Mouse (Mus musculus): Measurements from ENCODE around the gene Thap8. TPM values are rescaled to one million over a fixed set of nuclear protein-coding genes. Genes with fewer than 3 reads are reported as not detected.
"Not testable (repeated sequence)": the region's sequence is repeated elsewhere in the genome, so short reads cannot be mapped to it uniquely, and the experiment has no call there.

Thap8 gene
- 0.21 and 0.68 TPM in 2 replicates for polyA plus RNA-seq (2015; fragmentation: Nextera tagmentation; extraction: Ambion mirVana)

DNA sequence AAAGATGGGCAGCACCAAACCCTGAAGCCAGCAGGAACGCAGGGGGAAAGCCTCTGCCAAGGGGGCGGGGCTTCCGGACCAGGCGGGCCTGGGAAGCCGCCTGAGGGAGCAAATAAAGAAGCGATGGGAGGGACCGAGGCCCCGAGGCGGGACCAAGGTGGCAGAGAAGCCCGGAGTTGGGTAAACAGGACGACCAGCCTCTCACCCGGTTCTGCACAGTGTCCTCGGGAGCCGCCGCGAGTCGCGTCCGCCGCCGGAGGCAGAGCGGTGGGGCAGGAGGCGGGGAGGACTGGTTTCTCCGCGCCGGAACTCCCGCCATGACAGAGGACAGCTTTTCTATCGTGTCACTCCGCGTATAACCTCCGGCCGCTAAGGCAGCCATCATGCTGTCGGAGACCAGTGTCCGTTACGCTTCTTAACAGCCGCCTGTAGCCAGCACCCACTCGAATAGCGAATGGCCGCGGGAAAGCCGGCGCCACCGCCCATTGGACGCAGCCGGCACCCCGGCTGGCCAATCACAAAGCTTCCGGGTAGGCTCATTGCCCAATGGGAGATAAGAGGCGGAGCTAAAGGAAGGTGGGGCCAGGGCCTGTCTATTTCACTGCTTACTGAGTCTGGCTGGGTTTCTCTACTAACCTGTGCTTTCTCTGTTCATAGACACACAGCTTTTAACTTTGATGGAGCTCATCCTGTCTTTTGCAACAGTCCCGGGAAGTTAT lies at the start of gene Thap8, which contains the start of gene Wdr62:
Gene Thap8, plus strand, starts transcription at position 144 of the 719 bp plus-strand sequence.
Gene Wdr62, minus strand, starts transcription at position 469 of the 719 bp plus-strand sequence.
- WGBS = under 1% methylated on average over 49 of the region's 49 CpGs
- Histone ChIP-seq H3K36me3 (ENCODE audit: poor library complexity, severe bottlenecking) (no peaks in the 10 kb centered on the region), H3K27me3 (no peaks in the 10 kb centered on the region), H3K9me3 (replicated peaks) (no peaks in the 10 kb centered on the region), H3K27ac (peak within 1 kb of the TSS; percentile 96), H3K4me1 (peaks cover 15% of the 10 kb centered on the region), H3K4me2 (peak within 1 kb of the TSS; percentile 74), H3K9ac (peak within 1 kb of the TSS; percentile 68), H3K4me3 (peak within 1 kb of the TSS; percentile 84)
- ATAC-seq = peak; percentile 97

DNA sequence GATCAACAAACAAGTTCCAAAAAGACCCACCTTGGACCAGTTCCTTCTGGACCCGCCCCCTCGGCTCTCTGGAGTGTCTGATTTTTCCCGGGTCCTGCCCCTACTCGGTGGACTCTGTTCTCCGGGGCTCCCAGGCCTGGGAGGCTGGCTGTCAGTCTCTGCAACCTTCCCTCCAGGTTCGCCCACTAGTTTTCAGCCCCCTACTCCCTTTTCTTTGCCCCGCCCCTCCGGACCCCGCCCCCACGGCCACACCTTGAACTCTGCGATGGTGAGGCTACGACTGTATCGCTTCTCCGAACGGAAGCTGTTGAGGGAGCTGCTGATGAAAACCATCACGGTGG lies 48.6 kb upstream of the Thap8 start:
- peak overlapping the region; percentile 80 for H3K9ac ChIP-seq
- H3K4me1 ChIP-seq = peaks cover 20% of the 10 kb centered on the region
- peak overlapping the region; percentile 57 for H3K27ac ChIP-seq
- no peaks in the 10 kb centered on the region for H3K27me3 ChIP-seq
- peak overlapping the region; percentile 77 for H3K4me3 ChIP-seq
- under 1% methylated on average over 16 of the region's 16 CpGs for WGBS
- H3K36me3 ChIP-seq (ENCODE audit: poor library complexity, severe bottlenecking) = peaks cover 50% of the 10 kb centered on the region
- no peak for ATAC-seq
- peak overlapping the region; percentile 79 for H3K4me2 ChIP-seq
- H3K9me3 ChIP-seq (replicated peaks) = no peaks in the 10 kb centered on the region

DNA sequence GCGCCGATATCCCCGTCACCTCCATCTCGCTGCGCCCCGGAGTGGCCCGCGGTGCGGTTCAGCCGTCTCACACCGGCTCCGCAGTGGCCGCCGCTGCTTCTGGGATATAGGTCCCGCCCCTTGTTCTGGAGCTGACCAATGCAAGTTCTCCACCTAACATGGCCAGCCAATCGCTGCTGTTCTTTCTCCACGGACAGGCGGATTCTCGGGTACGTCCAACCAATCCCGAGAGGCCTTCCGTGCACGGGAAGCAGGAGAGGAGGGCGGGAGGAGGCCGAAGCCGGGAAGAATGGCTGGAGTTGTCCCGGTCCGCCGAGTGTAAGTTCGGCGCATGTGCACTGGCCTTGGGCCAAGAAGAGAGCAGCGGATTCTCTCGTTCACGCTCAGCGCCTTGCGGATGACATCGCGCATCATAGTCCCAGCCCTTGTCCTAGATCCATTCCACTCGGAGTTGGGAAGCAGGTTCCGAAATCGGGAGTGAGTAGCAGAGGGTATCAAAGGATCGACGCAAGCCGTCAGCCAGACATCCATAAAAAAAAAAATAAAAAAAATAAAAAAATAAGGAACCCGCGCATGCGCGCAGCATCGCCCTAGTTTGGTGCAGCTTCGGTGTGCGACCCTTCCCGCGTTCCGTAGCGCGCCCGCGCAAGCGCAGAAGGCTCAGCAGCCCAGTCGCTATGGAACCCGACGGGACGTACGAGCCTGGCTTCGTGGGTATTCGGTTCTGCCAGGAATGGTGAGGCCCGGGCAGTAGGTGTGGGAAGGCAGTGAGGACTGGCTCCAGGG lies 48.0 kb upstream of the Thap8 start, which contains the start of the genes Polr2i and Tbcb:
Gene Polr2i, plus strand, starts transcription at position 280 of the 786 bp plus-strand sequence.
Gene Tbcb, minus strand, starts transcription at position 604 of the 786 bp plus-strand sequence.
- Histone ChIP-seq H3K4me2 (peak within 1 kb of the TSS; percentile 79), H3K27ac (peak within 1 kb of the TSS; percentile 97), H3K4me1 (peaks cover 20% of the 10 kb centered on the region), H3K9ac (peak within 1 kb of the TSS; percentile 80), H3K36me3 (ENCODE audit: poor library complexity, severe bottlenecking) (peaks cover 45% of the 10 kb centered on the region), H3K27me3 (no peaks in the 10 kb centered on the region), H3K4me3 (peak within 1 kb of the TSS; percentile 77), H3K9me3 (replicated peaks) (no peaks in the 10 kb centered on the region)
- ATAC-seq = peak; percentile 97
- WGBS = under 1% methylated on average over 67 of the region's 67 CpGs

DNA sequence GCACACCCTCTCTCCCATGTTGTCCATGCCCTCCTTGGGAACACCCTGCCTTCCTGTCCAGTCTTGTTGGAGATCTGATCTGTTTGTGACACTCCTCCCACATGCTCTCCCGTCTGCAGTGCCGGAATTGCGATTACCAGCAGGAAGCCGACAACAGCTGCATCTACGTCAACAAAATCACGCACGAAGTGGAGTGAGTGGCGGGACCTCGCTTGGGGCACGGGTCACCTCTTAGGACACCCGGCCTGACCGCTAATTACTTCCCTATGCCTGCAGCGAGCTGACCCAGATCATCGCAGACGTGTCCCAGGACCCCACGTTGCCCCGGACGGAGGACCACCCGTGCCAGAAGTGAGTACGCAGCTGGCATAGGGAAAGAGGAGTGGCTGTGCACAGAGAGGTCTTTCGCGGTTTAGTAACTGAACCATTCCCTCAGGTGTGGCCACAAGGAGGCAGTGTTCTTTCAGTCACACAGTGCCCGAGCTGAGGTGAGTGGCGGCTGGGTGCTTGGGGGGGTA lies 47.2 kb upstream of the Thap8 start:
- peak; percentile 0 for ATAC-seq
- Histone ChIP-seq H3K27me3 (no peaks in the 10 kb centered on the region), H3K27ac (peak overlapping the region; percentile 97), H3K4me2 (peak overlapping the region; percentile 79), H3K4me3 (peak overlapping the region; percentile 77), H3K9me3 (replicated peaks) (no peaks in the 10 kb centered on the region), H3K36me3 (ENCODE audit: poor library complexity, severe bottlenecking) (peaks cover 36% of the 10 kb centered on the region), H3K9ac (peak overlapping the region; percentile 80), H3K4me1 (peaks cover 20% of the 10 kb centered on the region)
- WGBS = 4% methylated on average over 24 of the region's 24 CpGs

DNA sequence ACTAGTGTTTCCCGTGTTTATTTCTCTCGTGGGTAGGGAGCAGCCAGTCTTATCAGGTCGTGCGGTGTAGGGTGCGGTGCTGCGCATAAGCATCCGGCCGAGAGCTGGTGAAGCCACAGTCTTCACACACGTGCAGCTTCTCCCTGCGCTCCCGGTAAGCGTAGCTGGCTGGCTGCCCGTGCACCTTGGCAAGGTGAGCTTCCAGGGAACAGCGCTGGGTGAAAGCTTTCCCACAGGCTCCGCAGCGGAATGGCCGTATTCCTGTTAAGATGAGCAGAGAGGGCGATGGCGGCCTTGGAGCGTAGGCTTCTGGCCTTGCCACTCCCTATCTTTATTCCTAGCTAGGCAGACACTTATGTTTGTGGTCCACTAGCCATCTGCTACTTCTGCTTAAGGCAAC lies 46.5 kb upstream of the Thap8 start:
- Histone ChIP-seq H3K36me3 (ENCODE audit: poor library complexity, severe bottlenecking) (peaks cover 29% of the 10 kb centered on the region), H3K4me2 (peak overlapping the region; percentile 79; the same call in 1 of the 2 replicates), H3K4me3 (peak overlapping the region; percentile 77), H3K27ac (no peak overlapping the region), H3K9ac (no peak overlapping the region), H3K27me3 (no peaks in the 10 kb centered on the region), H3K4me1 (peaks cover 20% of the 10 kb centered on the region), H3K9me3 (replicated peaks) (no peaks in the 10 kb centered on the region)
- ATAC-seq = no peak
- WGBS = 92% methylated on average over 20 of the region's 20 CpGs

DNA sequence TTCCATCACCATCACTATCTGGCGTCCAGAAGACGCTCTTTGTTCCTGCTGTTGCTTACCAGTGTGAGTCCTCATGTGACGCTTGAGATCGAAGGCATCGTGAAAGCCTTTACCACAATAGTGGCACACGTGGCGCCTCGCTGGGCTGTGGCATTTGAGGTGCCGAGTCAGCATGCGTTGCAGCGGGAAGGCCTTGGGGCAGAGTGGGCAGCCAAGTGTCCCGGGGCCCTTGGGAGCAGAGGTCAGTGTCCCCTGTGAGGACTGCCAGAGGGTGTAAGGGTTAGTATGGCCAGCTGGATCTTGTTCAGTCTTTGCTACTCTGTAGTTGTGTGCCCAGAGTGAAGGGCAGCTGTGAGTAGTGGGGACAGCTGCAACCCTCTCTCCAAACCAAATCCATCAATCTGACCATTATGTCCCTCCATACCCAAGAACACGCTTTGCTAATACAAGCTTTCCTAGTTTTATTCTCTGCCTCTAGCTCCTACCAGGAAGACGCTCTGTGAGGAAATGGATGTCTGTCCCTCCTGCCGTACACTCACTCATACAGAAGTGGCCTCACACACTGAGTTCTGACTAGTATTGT lies 45.5 kb upstream of the Thap8 start:
- H3K4me1 ChIP-seq = peaks cover 20% of the 10 kb centered on the region
- no peaks in the 10 kb centered on the region for H3K27me3 ChIP-seq
- no peak overlapping the region for H3K9ac ChIP-seq
- H3K36me3 ChIP-seq (ENCODE audit: poor library complexity, severe bottlenecking) = peaks cover 29% of the 10 kb centered on the region
- no peaks in the 10 kb centered on the region for H3K9me3 ChIP-seq (replicated peaks)
- 95% methylated on average over 15 of the region's 15 CpGs for WGBS
- H3K4me3 ChIP-seq = no peak overlapping the region
- H3K4me2 ChIP-seq = no peak overlapping the region
- no peak overlapping the region for H3K27ac ChIP-seq
- no peak for ATAC-seq

DNA sequence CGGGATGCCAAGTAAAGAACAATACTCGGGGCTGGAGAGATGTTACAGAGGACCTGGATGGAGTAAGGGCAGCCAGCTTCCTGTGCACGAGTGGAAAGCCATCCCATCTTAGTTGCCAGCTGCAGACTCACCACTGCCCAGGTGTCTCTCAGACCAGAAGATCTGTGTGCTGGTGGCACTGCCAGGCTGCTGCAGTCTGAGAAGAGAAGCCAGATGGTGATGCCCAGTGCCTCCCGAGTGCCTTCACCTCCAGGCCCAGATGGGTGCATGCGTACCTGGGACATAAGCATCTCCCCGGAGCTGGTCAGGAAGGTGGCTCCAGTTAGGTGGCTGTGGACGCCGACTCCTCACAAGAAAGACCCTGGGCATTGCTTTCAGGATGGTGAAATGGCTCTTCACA lies 44.8 kb upstream of the Thap8 start:
- Histone ChIP-seq H3K36me3 (ENCODE audit: poor library complexity, severe bottlenecking) (peaks cover 32% of the 10 kb centered on the region), H3K9me3 (replicated peaks) (no peaks in the 10 kb centered on the region), H3K9ac (no peak overlapping the region), H3K4me1 (peaks cover 20% of the 10 kb centered on the region), H3K27me3 (no peaks in the 10 kb centered on the region), H3K4me3 (no peak overlapping the region), H3K27ac (no peak overlapping the region), H3K4me2 (no peak overlapping the region)
- 91% methylated on average over 8 of the region's 8 CpGs for WGBS
- ATAC-seq = no peak

DNA sequence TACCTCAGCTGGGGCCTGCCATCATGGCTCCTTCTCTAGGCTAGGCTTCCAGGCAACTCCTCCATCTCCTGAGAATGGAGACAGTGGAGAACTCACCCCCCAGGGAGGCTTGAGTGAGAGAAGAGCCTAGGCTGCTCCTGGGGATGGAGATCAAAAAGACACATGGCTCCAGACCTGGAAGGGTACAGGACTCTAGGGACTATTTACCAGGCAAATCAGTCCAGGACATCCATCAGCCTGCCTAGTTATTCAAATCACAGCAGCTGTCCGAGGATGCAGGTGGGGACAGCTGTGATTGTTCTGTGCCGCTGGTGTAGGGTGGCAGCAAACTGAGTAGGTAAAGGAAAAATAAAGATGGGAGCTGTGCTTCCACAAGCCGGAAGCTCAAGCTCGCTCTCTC lies 44.3 kb upstream of the Thap8 start, which contains the start of gene Ovol3:
Gene Ovol3, minus strand, starts transcription at position 101 of the 400 bp plus-strand sequence.
- no peak within 1 kb of the TSS for H3K27ac ChIP-seq
- ATAC-seq = no peak
- H3K36me3 ChIP-seq (ENCODE audit: poor library complexity, severe bottlenecking) = peaks cover 36% of the 10 kb centered on the region
- no peak within 1 kb of the TSS for H3K4me3 ChIP-seq
- H3K4me2 ChIP-seq = no peak within 1 kb of the TSS
- H3K9ac ChIP-seq = no peak within 1 kb of the TSS
- no peaks in the 10 kb centered on the region for H3K27me3 ChIP-seq
- H3K9me3 ChIP-seq (replicated peaks) = no peaks in the 10 kb centered on the region
- 86% methylated on average over 4 of the region's 4 CpGs for WGBS
- peaks cover 17% of the 10 kb centered on the region for H3K4me1 ChIP-seq

DNA sequence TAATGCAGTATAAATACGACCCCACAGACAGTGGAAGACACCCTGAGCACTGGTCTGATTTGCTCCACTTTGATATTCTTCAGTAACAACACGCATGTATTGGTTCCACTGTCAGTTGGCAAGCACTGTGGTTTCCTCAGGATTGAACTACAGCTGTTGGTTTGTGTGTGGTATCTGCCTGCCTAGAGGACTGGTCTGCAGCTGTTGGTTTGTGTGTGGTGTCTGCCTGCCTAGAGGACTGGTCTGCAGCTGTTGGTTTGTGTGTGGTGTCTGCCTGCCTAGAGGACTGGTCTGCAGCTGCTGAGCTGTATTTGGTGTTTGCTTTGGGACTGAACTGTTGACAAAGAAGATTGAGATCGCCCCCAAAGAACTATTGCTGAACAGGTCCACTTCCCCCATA lies 42.5 kb upstream of the Thap8 start:
- H3K9me3 ChIP-seq (replicated peaks); H3K4me2 ChIP-seq; H3K27ac ChIP-seq; H3K4me3 ChIP-seq; H3K27me3 ChIP-seq; H3K9ac ChIP-seq; ATAC-seq: not testable (repeated sequence)
- 86% methylated on average over 3 of the region's 3 CpGs for WGBS
- peaks cover 11% of the 10 kb centered on the region for H3K4me1 ChIP-seq
- H3K36me3 ChIP-seq (ENCODE audit: poor library complexity, severe bottlenecking) = peaks cover 54% of the 10 kb centered on the region

DNA sequence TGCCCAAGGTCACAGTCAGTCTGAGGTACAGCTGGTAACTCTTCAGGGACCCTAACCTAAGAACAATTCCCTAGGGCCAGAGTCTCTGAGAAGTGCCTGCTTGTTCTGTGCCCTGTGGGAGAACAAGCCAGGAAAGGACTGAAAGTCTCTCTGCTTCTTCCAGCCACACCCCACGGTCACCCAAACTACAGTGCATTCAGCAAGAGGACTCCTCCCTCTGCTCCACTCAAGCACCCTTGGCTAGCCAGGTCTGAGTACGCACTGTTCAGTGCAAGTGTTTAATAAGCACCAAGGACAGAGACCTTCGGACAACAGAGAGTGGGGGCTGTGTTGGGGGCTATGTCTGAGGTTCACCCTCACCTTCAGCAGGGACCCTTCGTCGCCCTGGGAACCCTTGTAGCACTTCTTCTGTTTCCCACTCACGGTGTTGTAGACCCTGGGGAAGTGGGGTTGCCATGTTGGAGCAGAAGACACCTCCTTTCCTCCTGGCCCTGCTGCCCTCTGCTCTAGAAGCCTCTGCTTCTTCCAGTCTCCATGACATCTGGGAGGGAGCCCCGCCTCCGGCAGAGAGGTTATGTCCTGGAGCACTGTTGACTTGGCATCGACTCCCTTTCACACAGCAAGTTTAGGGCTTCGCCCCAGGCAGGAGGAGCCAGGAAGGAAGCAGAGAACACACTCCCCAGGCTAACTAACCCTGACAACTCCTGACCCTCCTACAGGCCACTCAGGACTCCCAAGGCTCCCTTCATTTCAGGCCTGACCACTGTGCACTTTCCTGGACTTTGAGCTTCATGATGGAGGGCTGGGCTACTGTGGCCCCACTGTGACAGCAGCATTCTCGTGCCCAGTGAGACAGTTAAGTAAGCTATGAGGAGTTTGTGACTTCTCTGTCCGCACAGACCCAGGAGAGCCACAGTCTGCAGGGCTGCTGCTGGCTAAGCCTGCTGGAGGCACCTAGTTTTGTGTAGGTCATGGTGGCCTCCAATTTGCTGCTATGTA lies 27.6 kb upstream of the Thap8 start:
- Histone ChIP-seq H3K4me2 (no peak overlapping the region), H3K4me1 (no peaks in the 10 kb centered on the region), H3K27me3 (no peaks in the 10 kb centered on the region), H3K36me3 (ENCODE audit: poor library complexity, severe bottlenecking) (peaks cover 71% of the 10 kb centered on the region), H3K9me3 (replicated peaks) (no peaks in the 10 kb centered on the region), H3K4me3 (no peak overlapping the region), H3K9ac (no peak overlapping the region), H3K27ac (no peak overlapping the region)
- ATAC-seq = no peak
- WGBS = 92% methylated on average over 12 of the region's 12 CpGs

DNA sequence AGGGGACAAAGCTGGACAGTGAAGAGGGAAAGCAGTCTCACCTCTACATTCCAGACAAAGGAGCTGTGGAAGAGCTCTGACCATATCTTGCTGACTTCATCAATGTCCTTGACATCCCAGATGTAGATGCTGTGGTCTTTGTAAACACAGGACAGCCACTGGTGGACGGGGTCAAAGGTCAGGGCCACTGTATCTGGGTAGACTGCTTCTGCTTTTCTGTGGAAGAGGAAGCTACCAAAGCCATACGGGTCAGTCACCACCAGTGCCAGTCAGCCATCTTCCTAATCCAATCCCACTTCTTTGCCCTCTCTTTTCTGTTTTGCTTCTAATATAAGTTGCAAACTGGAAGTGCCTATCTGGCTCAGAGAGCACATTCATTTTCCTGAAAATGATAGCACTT lies 14.9 kb upstream of the Thap8 start:
- Histone ChIP-seq H3K4me3 (no peak overlapping the region), H3K27ac (no peak overlapping the region), H3K9me3 (replicated peaks) (no peaks in the 10 kb centered on the region), H3K36me3 (ENCODE audit: poor library complexity, severe bottlenecking) (peaks cover 68% of the 10 kb centered on the region), H3K27me3 (no peaks in the 10 kb centered on the region), H3K4me2 (no peak overlapping the region), H3K9ac (no peak overlapping the region), H3K4me1 (no peaks in the 10 kb centered on the region)
- ATAC-seq = no peak
- WGBS = 85% methylated on average over 2 of the region's 2 CpGs
